Comparison of ENCODE assay signal across 18 mouse cellular contexts in the genomic region with DNA sequence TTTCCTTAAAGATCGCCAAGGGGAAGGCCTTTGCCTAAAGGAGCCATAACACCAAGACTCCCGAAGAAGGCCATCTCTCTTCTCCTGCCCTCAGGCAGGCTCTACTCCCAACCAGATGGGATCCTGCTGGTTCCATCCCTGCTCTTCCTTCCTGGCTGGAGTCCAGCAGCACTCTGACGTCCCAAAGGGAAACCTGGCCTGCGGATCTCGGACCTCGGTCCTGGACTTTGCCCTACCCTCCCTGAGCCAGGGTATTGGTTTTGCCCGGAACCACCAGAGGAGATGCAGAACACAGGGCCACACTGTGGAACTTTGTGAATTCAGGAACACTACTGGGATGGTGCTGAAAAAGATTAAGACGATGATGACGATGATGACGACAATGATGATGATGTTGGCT.
"Had no signal": no experiment of that assay in that cellular context is flagged by ENCODE, and none has a peak within 500 bp of the region (broad histone marks: within the 10 kb centered on the region; RNA-seq: fewer than 3 reads in every experiment).

No protein-coding gene starts in this region.

- H3K9me3 ChIP-seq: midbrain, embryonic 10.5 days; midbrain, embryonic 12.5 days; neural tube, embryonic 13.5 days; neural tube, embryonic 15.5 days had no signal

- H3K4me2 ChIP-seq: lung, embryonic 14.5 days; midbrain, embryonic 12.5 days; neural tube, embryonic 13.5 days; neural tube, embryonic 15.5 days had no signal

- ATAC-seq: midbrain, embryonic 16.5 days had no signal

- H3K4me3 ChIP-seq: midbrain, embryonic 10.5 days; midbrain, embryonic 12.5 days; myocyte; neural tube, embryonic 13.5 days; neural tube, embryonic 15.5 days had no signal

- H3K27me3 ChIP-seq: midbrain, embryonic 12.5 days; neural tube, embryonic 13.5 days; neural tube, embryonic 15.5 days had no signal

- H3K36me3 ChIP-seq: midbrain, embryonic 10.5 days; midbrain, embryonic 12.5 days; neural tube, embryonic 13.5 days; neural tube, embryonic 15.5 days had no signal

- H3K9ac ChIP-seq: lung, embryonic 14.5 days; midbrain, embryonic 12.5 days; neural tube, embryonic 13.5 days; neural tube, embryonic 15.5 days had no signal

- H3K4me1 ChIP-seq: midbrain, embryonic 12.5 days; neural tube, embryonic 13.5 days; neural tube, embryonic 15.5 days had no signal

- H3K27ac ChIP-seq: midbrain, embryonic 10.5 days; midbrain, embryonic 12.5 days; neural tube, embryonic 13.5 days; neural tube, embryonic 15.5 days had no signal

- DNase-seq: lung, embryonic 14.5 days; lung, postnatal 10 days; lung, postnatal 4 days; midbrain, embryonic 14.5 days; retina, postnatal 1 day; right cerebral cortex, adult 18-20 months; right cerebral cortex, postnatal 25 days; right cerebral cortex, postnatal 4 days; spleen, adult 18-20 months; thymus, adult 18-20 months; thymus, postnatal 14 days; thymus, postnatal 36 days had no signal
